Mouse (Mus musculus) central nervous system, embryonic 14 days (tissue): ENCODE measurements around the gene Fsip2. TPM values are rescaled to one million over a fixed set of nuclear protein-coding genes. Genes with fewer than 3 reads are reported as not detected.

Experiments used
- polyA plus RNA-seq: library from polyadenylated mRNA; depleted of rRNA; stranded (reverse); fragments of >200 nt; gene quantifications from 2 replicates; pipeline ENCODE4 v1.2.3, GENCODE M21; 2012; rRNA removed

Fsip2 gene
- polyA plus RNA-seq = not detected in 2 replicates

GRCm38 (mm10) chr2:82943472-82943871 is at the start of gene Fsip2:
TSS of gene Fsip2 (plus strand) at chr2:82943634.

